Comparison of ENCODE assay signal across 8 mouse cellular contexts in genomic region chr11:120785145-120785544, GRCm38 (mm10). TPM values are rescaled to one million over a fixed set of nuclear protein-coding genes. Genes with fewer than 3 reads are reported as not detected.
DNase-seq lines count a peak whose midpoint lies in the region; ATAC-seq and TF ChIP-seq lines count a peak whose summit lies in the region.

No protein-coding gene starts in this region.

- WGBS in thymus, adult 2 months: 56% methylated on average over 9 of the region's 9 CpGs
- 29% methylated on average over 9 of the region's 9 CpGs for WGBS in liver, embryonic 11.5 days
- 30% methylated on average over 9 of the region's 9 CpGs for WGBS in stomach, postnatal 0 days

- TF ChIP-seq CTCF in thymus, adult 2 months (IDR thresholded peaks at IDR 0.05; ENCODE audit: borderline replicate concordance, control insufficient read depth, extremely low read depth, insufficient read depth, low read length, poor library complexity): no peak
- TF ChIP-seq CTCF in stomach, postnatal 0 days (IDR thresholded peaks at IDR 0.05; ENCODE audit: low read depth): no peak

- no peaks in the 10 kb centered on the region for H3K9me3 ChIP-seq in liver, embryonic 11.5 days (ENCODE audit: control insufficient read depth, low read length)
- H3K9me3 ChIP-seq in stomach, postnatal 0 days (ENCODE audit: control insufficient read depth, low read length): no peaks in the 10 kb centered on the region

- no peak for TF ChIP-seq EP300 in stomach, postnatal 0 days (optimal IDR thresholded peaks at IDR 0.05)

- ATAC-seq in liver, embryonic 11.5 days (replicated peaks; ENCODE audit: low FRiP score): no peak
- ATAC-seq in stomach, postnatal 0 days (ENCODE audit: low FRiP score, low TSS enrichment): no peak

- peak overlapping the region; percentile 96 for H3K9ac ChIP-seq in liver, embryonic 11.5 days (ENCODE audit: low read depth, low read length)
- peak overlapping the region; percentile 91 for H3K9ac ChIP-seq in stomach, postnatal 0 days (ENCODE audit: low read length)

- peaks cover 20% of the 10 kb centered on the region for H3K4me1 ChIP-seq in thymus, adult 2 months (replicated peaks; ENCODE audit: control insufficient read depth, insufficient read depth, low read length)
- peaks cover 18% of the 10 kb centered on the region for H3K4me1 ChIP-seq in liver, embryonic 11.5 days (replicated peaks; ENCODE audit: control insufficient read depth, insufficient read depth, low read length)
- H3K4me1 ChIP-seq in stomach, postnatal 0 days (replicated peaks; ENCODE audit: control insufficient read depth, insufficient read depth): 0 out of 2 replicates have a peak, but pooled peaks cover 5% of the 10 kb centered on the region

- peak overlapping the region; percentile 93 for H3K4me3 ChIP-seq in thymus, adult 2 months (ENCODE audit: control insufficient read depth, insufficient read depth, low read length)
- H3K4me3 ChIP-seq in liver, embryonic 11.5 days (ENCODE audit: low read depth, low read length): peak overlapping the region; percentile 97
- H3K4me3 ChIP-seq in stomach, postnatal 0 days (ENCODE audit: low read depth, low read length): peak overlapping the region; percentile 84

- peak overlapping the region; percentile 95 for H3K4me2 ChIP-seq in liver, embryonic 11.5 days
- H3K4me2 ChIP-seq in stomach, postnatal 0 days (replicated peaks; ENCODE audit: low read depth): peak overlapping the region; percentile 94

- H3K36me3 ChIP-seq in thymus, adult 2 months (ENCODE audit: control insufficient read depth, insufficient read depth, low read length): peaks cover 19% of the 10 kb centered on the region
- H3K36me3 ChIP-seq in liver, embryonic 11.5 days (ENCODE audit: control insufficient read depth, insufficient read depth, low read length): peaks cover 32% of the 10 kb centered on the region
- peaks cover 11% of the 10 kb centered on the region for H3K36me3 ChIP-seq in stomach, postnatal 0 days (ENCODE audit: control insufficient read depth, insufficient read depth, low read length)

- H3K27me3 ChIP-seq in thymus, adult 2 months (ENCODE audit: control insufficient read depth, insufficient read depth, low read length): no peaks in the 10 kb centered on the region
- H3K27me3 ChIP-seq in liver, embryonic 11.5 days (replicated peaks; ENCODE audit: control insufficient read depth, insufficient read depth, low read length): no peaks in the 10 kb centered on the region
- H3K27me3 ChIP-seq in stomach, postnatal 0 days (ENCODE audit: control insufficient read depth, insufficient read depth, low read length): no peaks in the 10 kb centered on the region

- no peak overlapping the region for H3K27ac ChIP-seq in thymus, adult 2 months (ENCODE audit: control insufficient read depth, insufficient read depth, low read length)
- peak overlapping the region; percentile 89; the same call in 1 of the 2 replicates for H3K27ac ChIP-seq in liver, embryonic 11.5 days (ENCODE audit: low read depth, low read length)
- H3K27ac ChIP-seq in stomach, postnatal 0 days (replicated peaks): no peak overlapping the region

- no peak for TF ChIP-seq POLR2A in thymus, adult 2 months (IDR thresholded peaks at IDR 0.05; ENCODE audit: control insufficient read depth, extremely low read depth, insufficient read depth, low read length, poor library complexity)

- DNase-seq in heart, adult 11 months: peak; percentile 91
- no peak for DNase-seq in heart, adult 8-10 months (ENCODE audit: low spot score)
- DNase-seq in thymus, adult 2 months: no peak
- DNase-seq in thymus, postnatal 4 days: no peak
- DNase-seq in liver, embryonic 11.5 days (ENCODE audit: low spot score): no peak
- no peak for DNase-seq in stomach, postnatal 0 days (ENCODE audit: low spot score)
- no peak for DNase-seq in urinary bladder, postnatal 25 days (ENCODE audit: low spot score)
- DNase-seq in embryo, embryonic 10.5 days (ENCODE audit: low spot score): no peak

RNA-seq across cellular contexts. Expression of gene Gps1, which starts 1.1 kb away (rescaled TPM):
- 10 to 100 TPM; 56.3 to 63.8 (median 59.1) TPM for total RNA-seq in heart, adult 8-10 months (2022)
- 171 and 193 TPM in 2 replicates for polyA plus RNA-seq in thymus, adult 2 months (2012; rRNA removed)
- 209 and 210 TPM in 2 replicates for polyA plus RNA-seq in liver, embryonic 11.5 days (2014; fragmentation: Nextera tagmentation; extraction: Ambion mirVana)
- polyA plus RNA-seq in stomach, postnatal 0 days (2015; fragmentation: Nextera tagmentation; extraction: Ambion mirVana): 94.5 and 98.6 TPM in 2 replicates

RNA-seq across cellular contexts. Expression of gene Rfng, which starts 1.1 kb away (rescaled TPM):
- total RNA-seq in heart, adult 8-10 months (2022): 10 to 100 TPM; 10.1 to 11.3 (median 11.2) TPM
- 87.4 and 102 TPM in 2 replicates for polyA plus RNA-seq in thymus, adult 2 months (2012; rRNA removed)
- polyA plus RNA-seq in liver, embryonic 11.5 days (2014; fragmentation: Nextera tagmentation; extraction: Ambion mirVana): 30.3 and 33.4 TPM in 2 replicates
- 18.1 and 23.2 TPM in 2 replicates for polyA plus RNA-seq in stomach, postnatal 0 days (2015; fragmentation: Nextera tagmentation; extraction: Ambion mirVana)

RNA-seq across cellular contexts. Expression of gene Dus1l, which starts 11.1 kb away (rescaled TPM):
- 10 to 100 TPM; 25.9 to 32.7 (median 27.6) TPM for total RNA-seq in heart, adult 8-10 months (2022)
- polyA plus RNA-seq in thymus, adult 2 months (2012; rRNA removed): 65.8 and 70.3 TPM in 2 replicates
- 132 and 139 TPM in 2 replicates for polyA plus RNA-seq in liver, embryonic 11.5 days (2014; fragmentation: Nextera tagmentation; extraction: Ambion mirVana)
- polyA plus RNA-seq in stomach, postnatal 0 days (2015; fragmentation: Nextera tagmentation; extraction: Ambion mirVana): 39.8 and 42.4 TPM in 2 replicates

RNA-seq across cellular contexts. Expression of gene Hmga1b, which starts 22.6 kb away (rescaled TPM):
- total RNA-seq in heart, adult 8-10 months (2022): 10 to 100 TPM; 19.8 to 57.1 (median 32.9) TPM
- polyA plus RNA-seq in thymus, adult 2 months (2012; rRNA removed): 3.3 and 4.5 TPM in 2 replicates
- polyA plus RNA-seq in liver, embryonic 11.5 days (2014; fragmentation: Nextera tagmentation; extraction: Ambion mirVana): 11.4 and 17.5 TPM in 2 replicates
- 3.0 and 3.1 TPM in 2 replicates for polyA plus RNA-seq in stomach, postnatal 0 days (2015; fragmentation: Nextera tagmentation; extraction: Ambion mirVana)

RNA-seq across cellular contexts. Expression of gene Fasn, which starts 39.2 kb away (rescaled TPM):
- total RNA-seq in heart, adult 8-10 months (2022): 10 to 100 TPM; 12.0 to 18.1 (median 14.9) TPM
- polyA plus RNA-seq in thymus, adult 2 months (2012; rRNA removed): 973 and 1,776 TPM in 2 replicates
- polyA plus RNA-seq in liver, embryonic 11.5 days (2014; fragmentation: Nextera tagmentation; extraction: Ambion mirVana): 71.3 and 80.0 TPM in 2 replicates
- 16.0 and 19.7 TPM in 2 replicates for polyA plus RNA-seq in stomach, postnatal 0 days (2015; fragmentation: Nextera tagmentation; extraction: Ambion mirVana)
